Mouse (Mus musculus): Measurements from ENCODE around the gene F930015N05Rik. TPM values are rescaled to one million over a fixed set of nuclear protein-coding genes. Genes with fewer than 3 reads are reported as not detected.
A peak's percentile ranks its signal among the peaks of the same experiment; 100 is the strongest.

F930015N05Rik gene
- polyA plus RNA-seq, 1 experiment = 0.60 TPM

DNA sequence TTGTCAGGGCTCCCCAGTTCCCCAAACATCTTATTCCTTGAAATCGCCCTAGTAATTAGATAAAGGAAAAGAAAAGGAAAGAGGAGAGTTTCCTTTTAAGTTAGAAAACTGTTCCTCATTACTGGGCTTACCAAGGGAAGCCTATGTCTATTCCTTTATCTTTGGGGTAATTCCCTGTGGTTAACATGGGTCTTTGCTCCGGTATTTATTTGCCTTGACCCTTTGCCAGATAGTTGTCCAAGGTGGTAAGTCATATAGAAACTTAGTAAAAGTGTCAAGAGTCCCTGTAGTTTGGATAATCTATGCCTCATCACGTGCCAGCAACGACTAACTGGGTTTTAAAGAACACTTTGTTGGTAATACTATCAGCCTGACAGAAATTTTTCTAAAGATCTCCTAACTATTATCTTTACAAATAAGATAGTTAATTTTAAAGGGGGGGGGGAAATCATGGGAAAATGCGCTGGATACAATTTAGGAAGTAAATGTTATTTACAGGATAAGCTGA lies 392 bp upstream of the F930015N05Rik start:
- H3K4me3 ChIP-seq (ENCODE audit: insufficient read depth, poor library complexity, severe bottlenecking) = peak overlapping the region; percentile 59
- H3K79me2 ChIP-seq (ENCODE audit: control insufficient read depth, insufficient read depth) = peaks cover 24% of the 10 kb centered on the region
- peaks cover 5% of the 10 kb centered on the region for H3K79me3 ChIP-seq (ENCODE audit: low read depth)
- TF ChIP-seq CTCF (IDR thresholded peaks at IDR 0.05; ENCODE audit: control insufficient read depth, insufficient read depth, insufficient read length) = no peak
- peak; percentile 67 for TF ChIP-seq USF1 (IDR thresholded peaks at IDR 0.05; ENCODE audit: low read depth)
- H3ac ChIP-seq (ENCODE audit: control insufficient read depth, insufficient read length, low read depth) = peak overlapping the region; percentile 89
- peaks cover 3% of the 10 kb centered on the region for H3K36me3 ChIP-seq (ENCODE audit: control insufficient read depth, insufficient read depth)
- no peaks in the 10 kb centered on the region for H3K27me3 ChIP-seq (ENCODE audit: control insufficient read depth, insufficient read depth, insufficient read length)

DNA sequence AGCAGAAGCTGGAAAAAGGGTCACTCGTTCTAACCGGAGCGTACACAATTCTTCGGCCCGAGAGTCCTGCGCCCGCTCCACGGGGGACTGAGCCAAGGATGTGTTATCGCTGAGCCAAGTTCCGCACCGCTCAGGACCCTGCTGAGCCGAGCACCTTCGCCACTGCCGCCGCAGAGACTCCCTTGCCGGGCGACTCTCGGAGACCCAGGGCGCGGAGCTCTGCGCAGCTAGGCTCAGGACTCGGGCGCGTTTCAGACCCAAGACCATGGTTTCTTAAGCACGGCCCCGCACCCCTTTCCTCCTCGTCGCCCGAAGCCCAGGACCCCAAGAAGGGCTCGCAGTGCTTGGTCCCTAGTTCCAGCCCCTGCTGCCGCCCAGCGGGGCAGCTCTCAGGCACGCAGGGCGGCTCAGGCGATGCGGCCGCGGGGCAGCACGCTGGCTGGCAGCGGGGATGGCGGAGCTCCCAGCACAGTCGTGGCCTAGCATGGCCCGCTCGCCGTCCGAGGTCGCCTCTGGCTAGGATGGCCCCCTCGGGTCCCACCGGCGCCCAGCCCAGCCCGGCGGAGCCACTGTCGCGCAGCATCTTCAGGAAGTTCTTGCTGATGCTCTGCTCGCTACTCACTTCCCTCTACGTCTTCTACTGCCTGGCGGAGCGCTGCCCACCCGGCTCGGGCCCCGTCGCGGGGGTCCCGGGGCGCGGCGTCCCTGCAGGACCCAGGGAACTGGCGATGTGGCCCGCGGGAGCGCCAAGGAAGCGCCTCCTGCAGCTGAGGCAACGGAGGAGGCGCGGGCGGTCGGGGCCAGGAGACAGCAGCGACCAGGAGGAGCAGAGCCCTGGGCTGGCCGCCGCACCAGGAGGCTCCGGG lies 674 bp downstream of the F930015N05Rik start:
- Histone ChIP-seq H3K36me3 (ENCODE audit: control insufficient read depth, insufficient read depth) (peaks cover 3% of the 10 kb centered on the region), H3K27me3 (ENCODE audit: control insufficient read depth, insufficient read depth, insufficient read length) (no peaks in the 10 kb centered on the region), H3K79me3 (ENCODE audit: low read depth) (peaks cover 5% of the 10 kb centered on the region), H3K4me3 (ENCODE audit: insufficient read depth, poor library complexity, severe bottlenecking) (peak overlapping the region; percentile 59), H3ac (ENCODE audit: control insufficient read depth, insufficient read length, low read depth) (peak overlapping the region; percentile 89), H3K79me2 (ENCODE audit: control insufficient read depth, insufficient read depth) (peaks cover 24% of the 10 kb centered on the region)
- TF ChIP-seq FOSL1 (IDR thresholded peaks at IDR 0.05; ENCODE audit: insufficient read depth, low read length, poor library complexity, severe bottlenecking) (no peak), MAX (IDR thresholded peaks at IDR 0.05) (peak; percentile 69)

DNA sequence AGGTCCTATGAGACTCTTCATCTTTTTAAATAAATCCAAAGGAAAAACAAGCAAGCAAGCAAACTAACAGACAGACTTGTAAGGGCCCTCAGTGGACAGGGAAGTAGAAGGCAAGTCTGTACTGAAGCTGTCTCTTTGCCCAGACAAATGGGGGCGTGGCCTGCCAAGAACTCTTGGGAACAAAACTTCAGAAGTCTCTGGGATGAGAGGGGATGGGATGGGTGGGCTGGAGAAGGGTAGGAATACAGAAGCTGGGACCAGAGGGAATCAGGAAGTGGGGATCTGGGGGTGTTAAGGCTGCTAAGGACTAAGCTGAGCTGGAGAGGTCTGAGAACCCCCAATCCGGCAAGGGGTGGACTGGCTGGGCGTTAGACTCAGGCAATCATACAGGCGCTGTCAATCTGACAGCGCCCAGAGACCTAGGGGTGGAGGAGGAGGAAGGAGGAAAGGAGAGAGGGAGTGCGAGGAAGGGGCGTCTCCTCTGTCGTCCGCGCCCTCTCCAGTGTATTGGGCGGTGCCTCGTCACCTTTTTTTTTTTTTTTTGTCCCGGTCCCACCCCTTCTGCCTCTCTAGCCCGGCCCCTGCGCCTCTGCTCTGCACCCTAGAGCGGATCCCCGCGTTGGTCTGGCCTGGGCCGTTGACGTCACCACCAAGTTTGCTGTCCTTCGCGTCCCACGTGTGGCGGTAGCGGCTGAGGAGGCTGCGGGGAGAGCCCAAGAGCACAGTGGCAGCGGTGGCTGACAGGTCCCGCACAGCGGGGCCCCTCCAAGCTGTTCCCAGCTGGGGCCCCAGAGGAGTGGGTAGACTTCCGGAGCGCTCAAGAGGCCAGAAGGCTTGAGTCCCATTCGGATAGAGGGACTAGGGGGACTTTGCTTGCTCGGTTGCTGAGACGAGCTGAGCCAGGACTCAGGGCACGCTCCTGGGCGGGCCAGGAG lies 1.6 kb downstream of the F930015N05Rik start, which contains the start of gene Hs3st3a1:
Gene Hs3st3a1 (plus strand): TSS at position 722 of the 935 bp plus-strand sequence.
- no peak for TF ChIP-seq CEBPB (IDR thresholded peaks at IDR 0.05; ENCODE audit: low read depth)
- TF ChIP-seq MAX (IDR thresholded peaks at IDR 0.05) = peak; percentile 88
- TF ChIP-seq USF1 (IDR thresholded peaks at IDR 0.05; ENCODE audit: low read depth) = peak; percentile 22
- H3K79me3 ChIP-seq (ENCODE audit: low read depth) = peaks cover 5% of the 10 kb centered on the region
- H3ac ChIP-seq (ENCODE audit: control insufficient read depth, insufficient read length, low read depth) = peak within 1 kb of the TSS; percentile 89
- peaks cover 3% of the 10 kb centered on the region for H3K36me3 ChIP-seq (ENCODE audit: control insufficient read depth, insufficient read depth)
- H3K27me3 ChIP-seq (ENCODE audit: control insufficient read depth, insufficient read depth, insufficient read length) = no peaks in the 10 kb centered on the region
- peak within 1 kb of the TSS; percentile 59 for H3K4me3 ChIP-seq (ENCODE audit: insufficient read depth, poor library complexity, severe bottlenecking)
- H3K79me2 ChIP-seq (ENCODE audit: control insufficient read depth, insufficient read depth) = peaks cover 24% of the 10 kb centered on the region

DNA sequence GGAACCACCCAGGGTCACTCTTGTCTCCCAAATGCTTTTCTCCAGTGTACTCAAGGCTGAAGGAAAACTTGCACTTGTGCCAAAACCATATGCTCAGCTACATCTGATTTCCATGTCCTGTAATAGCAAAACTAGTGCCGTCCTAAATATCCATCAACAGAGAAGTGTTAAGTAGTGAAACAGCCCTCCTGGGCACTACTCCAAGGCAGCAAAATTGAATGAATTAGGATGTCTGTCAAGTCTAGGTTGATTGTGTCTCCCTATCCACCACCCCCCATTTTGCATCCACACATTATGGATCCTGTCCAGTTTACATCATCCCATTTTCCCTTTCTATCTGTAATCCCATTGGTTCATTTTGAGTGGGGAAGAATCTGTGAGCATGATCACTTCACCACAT lies 17.5 kb downstream of the F930015N05Rik start:
- H3K79me2 ChIP-seq (ENCODE audit: control insufficient read depth, insufficient read depth) = no peaks in the 10 kb centered on the region
- no peak overlapping the region for H3ac ChIP-seq (ENCODE audit: control insufficient read depth, insufficient read length, low read depth)
- no peaks in the 10 kb centered on the region for H3K27me3 ChIP-seq (ENCODE audit: control insufficient read depth, insufficient read depth, insufficient read length)
- H3K36me3 ChIP-seq (ENCODE audit: control insufficient read depth, insufficient read depth) = no peaks in the 10 kb centered on the region
- no peak overlapping the region for H3K4me3 ChIP-seq (ENCODE audit: insufficient read depth, poor library complexity, severe bottlenecking)
- TF ChIP-seq MYOG (IDR thresholded peaks at IDR 0.05; ENCODE audit: control insufficient read depth, extremely low read depth, insufficient read length) = no peak
- TF ChIP-seq USF1 (IDR thresholded peaks at IDR 0.05; ENCODE audit: low read depth) = no peak
- no peak for TF ChIP-seq CEBPB (IDR thresholded peaks at IDR 0.05; ENCODE audit: low read depth)
- TF ChIP-seq FOSL1 (IDR thresholded peaks at IDR 0.05; ENCODE audit: insufficient read depth, low read length, poor library complexity, severe bottlenecking) = no peak
- TF ChIP-seq MYOD1 (IDR thresholded peaks at IDR 0.05; ENCODE audit: control insufficient read depth, insufficient read length, low read depth) = no peak
- TF ChIP-seq CTCF (IDR thresholded peaks at IDR 0.05; ENCODE audit: control insufficient read depth, insufficient read depth, insufficient read length) = no peak
- TF ChIP-seq MAX (IDR thresholded peaks at IDR 0.05) = no peak
- H3K79me3 ChIP-seq (ENCODE audit: low read depth) = no peaks in the 10 kb centered on the region

DNA sequence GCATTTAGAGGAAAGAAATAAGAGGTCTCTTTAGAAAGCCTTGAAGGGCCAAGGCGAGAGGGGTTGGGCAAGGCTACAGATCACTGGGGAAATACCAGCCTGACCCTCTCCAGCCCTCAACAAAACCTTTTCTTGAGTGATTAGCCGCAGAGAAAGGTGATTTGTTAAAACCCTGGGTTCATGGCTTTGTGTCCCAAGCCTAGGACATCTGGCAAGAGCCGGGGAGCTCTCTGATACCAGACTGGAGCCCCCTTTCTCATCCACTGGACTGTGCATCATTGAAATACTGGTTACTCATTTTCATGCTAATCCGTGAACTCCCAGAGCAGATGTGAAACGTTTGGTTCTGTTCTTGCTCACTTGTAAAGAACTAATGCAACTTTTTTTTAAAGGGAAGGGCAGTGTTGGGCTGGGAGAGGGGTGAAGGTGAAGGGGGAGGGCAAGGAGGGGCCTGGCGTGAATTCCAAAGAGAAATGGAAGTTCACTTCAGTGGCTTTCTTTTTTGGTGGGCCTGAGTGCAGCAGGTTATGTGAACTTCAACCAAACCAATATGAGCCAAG lies 35.8 kb downstream of the F930015N05Rik start:
- Histone ChIP-seq H3ac (ENCODE audit: control insufficient read depth, insufficient read length, low read depth) (no peak overlapping the region), H3K79me3 (ENCODE audit: low read depth) (no peaks in the 10 kb centered on the region), H3K79me2 (ENCODE audit: control insufficient read depth, insufficient read depth) (no peaks in the 10 kb centered on the region), H3K4me3 (ENCODE audit: insufficient read depth, poor library complexity, severe bottlenecking) (no peak overlapping the region), H3K36me3 (ENCODE audit: control insufficient read depth, insufficient read depth) (no peaks in the 10 kb centered on the region), H3K27me3 (ENCODE audit: control insufficient read depth, insufficient read depth, insufficient read length) (peaks cover 6% of the 10 kb centered on the region)
- TF ChIP-seq MYOD1 (IDR thresholded peaks at IDR 0.05; ENCODE audit: control insufficient read depth, insufficient read length, low read depth) (no peak), MAX (IDR thresholded peaks at IDR 0.05) (no peak)

DNA sequence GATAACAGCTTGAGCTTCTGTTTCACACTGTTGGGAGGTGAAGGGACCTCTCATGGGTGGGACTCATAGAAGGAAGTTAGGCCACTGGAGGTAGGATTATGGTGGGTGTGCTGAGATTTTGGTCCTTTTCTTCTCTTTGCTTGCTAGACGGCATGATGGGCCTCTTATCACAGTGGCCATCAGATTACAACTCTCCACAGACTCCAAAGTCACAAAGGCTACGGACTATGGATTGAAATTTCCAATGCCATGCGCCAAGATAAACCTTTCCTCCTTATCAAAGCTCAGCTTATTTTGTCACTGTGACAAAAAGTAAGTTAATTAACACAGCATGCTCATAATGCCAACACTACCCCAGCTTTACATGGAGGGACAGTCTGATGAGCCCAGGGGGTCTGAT lies 38.8 kb downstream of the F930015N05Rik start:
- Histone ChIP-seq H3K36me3 (ENCODE audit: control insufficient read depth, insufficient read depth) (no peaks in the 10 kb centered on the region), H3K79me2 (ENCODE audit: control insufficient read depth, insufficient read depth) (no peaks in the 10 kb centered on the region), H3K27me3 (ENCODE audit: control insufficient read depth, insufficient read depth, insufficient read length) (peaks cover 6% of the 10 kb centered on the region), H3K79me3 (ENCODE audit: low read depth) (no peaks in the 10 kb centered on the region), H3ac (ENCODE audit: control insufficient read depth, insufficient read length, low read depth) (no peak overlapping the region), H3K4me3 (ENCODE audit: insufficient read depth, poor library complexity, severe bottlenecking) (no peak overlapping the region)
- TF ChIP-seq MYOG (IDR thresholded peaks at IDR 0.05; ENCODE audit: control insufficient read depth, extremely low read depth, insufficient read length) (no peak), CTCF (IDR thresholded peaks at IDR 0.05; ENCODE audit: control insufficient read depth, insufficient read depth, insufficient read length) (no peak), CEBPB (IDR thresholded peaks at IDR 0.05; ENCODE audit: low read depth) (no peak), FOSL1 (IDR thresholded peaks at IDR 0.05; ENCODE audit: insufficient read depth, low read length, poor library complexity, severe bottlenecking) (no peak), USF1 (IDR thresholded peaks at IDR 0.05; ENCODE audit: low read depth) (no peak), MYOD1 (IDR thresholded peaks at IDR 0.05; ENCODE audit: control insufficient read depth, insufficient read length, low read depth) (no peak), MAX (IDR thresholded peaks at IDR 0.05) (no peak)
